Mouse (Mus musculus) spleen, postnatal 4 days (tissue): ENCODE measurements around the gene Plcg1.

Source experiments
- DNase-seq, 2 experiments: peaks; one replicate each; pipeline ENCODE4 v3.0.0; 2022; ENCODE audit warnings: low spot score in 2 of 2

Plcg1 gene

DNA sequence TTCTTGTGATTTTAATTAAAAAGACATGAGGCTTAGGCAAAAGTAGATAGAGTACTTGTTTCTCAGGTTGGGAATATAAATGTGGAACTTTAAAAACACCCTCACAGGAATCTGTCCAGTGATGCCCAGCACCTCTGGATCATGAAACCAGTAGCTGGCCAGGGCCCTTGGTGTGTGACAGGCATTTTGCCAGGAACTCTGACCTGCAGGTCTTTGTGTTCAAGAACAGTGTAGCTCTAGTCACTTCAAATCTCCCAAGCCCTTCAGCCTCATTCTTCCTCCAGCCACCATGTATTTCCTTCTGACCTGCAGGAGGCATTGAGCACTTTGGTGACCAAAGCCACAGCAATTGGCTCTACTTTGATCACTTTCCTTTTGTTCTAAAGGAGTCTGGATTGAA is 39.3 kb downstream of the Plcg1 start:
- DNase-seq, result no peak

DNA sequence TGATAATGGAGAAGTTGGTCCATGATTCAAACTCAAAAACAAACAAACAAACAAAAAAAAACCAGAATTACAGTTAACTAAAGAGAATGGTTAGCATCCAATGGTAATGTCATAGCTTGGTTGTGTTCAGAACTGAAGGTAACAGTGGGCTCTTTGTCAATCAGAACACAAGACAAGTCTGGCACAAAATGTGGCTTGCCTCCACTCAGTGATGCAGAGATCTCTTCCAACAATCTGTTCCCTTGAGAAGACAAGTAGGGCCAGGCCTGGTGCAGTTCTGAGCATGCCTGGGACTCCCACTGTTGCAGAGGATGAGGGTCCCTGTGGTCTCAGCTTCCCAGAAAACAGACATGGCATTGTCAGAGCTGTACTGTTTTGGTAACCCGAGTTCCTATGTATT is 39.8 kb downstream of the Plcg1 start:
- DNase-seq, result no peak

- DNase-seq, result no peak
Observed at GRCm38 (mm10) chr2:160771325-160772276, 40.5 kb downstream of the Plcg1 start.

DNA sequence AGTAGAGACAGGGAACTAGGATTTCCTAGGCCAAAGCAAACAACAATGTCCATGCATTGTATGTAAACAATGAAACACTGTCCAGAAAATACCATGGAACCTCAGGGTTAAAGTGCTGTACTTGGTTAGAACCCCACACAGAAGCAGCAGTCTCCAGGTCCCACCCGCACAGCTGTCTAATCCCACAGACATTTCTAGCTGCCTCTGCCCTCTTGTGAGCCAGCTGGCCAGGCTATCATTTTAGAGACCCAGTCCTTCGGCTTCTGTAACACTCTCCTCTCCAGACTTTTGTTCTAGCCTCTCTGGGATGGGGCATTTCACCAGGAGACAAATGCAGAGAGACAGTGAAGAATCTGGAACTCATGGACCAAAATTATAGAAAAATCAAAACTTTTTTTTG is 46.9 kb downstream of the Plcg1 start:
- DNase-seq, result no peak

DNA sequence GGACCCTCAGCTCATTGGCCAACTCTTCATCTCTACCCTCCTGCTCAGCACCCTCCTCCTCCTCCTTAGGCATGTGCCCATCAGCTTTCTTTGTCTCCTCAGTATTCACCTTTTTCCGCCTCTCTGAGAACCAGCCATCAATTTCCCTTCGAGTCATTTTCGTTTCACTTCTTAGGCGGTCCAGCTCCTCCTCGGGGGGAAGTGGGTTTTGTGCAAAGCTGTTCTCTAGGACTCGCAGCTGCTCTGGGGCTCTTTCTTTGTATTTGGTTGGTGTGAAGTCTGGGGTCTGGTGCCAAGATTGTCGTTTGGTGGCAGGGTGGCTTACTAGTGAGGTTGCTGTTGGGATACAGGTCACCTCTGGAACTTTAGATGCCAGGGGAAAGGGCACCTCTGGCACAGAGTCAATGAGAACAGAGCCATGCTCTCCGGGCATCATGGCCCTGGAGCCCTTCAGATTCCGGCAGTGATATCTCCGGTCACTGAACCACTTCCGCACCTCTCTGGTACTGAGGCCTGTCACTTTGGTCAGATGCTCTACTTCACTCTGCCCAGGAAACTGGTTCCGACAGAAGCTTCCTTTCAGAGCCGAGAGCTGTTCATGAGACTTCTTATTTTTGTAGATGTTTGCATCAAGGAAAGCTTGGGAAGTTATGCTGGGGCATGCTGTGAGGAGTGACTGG is 49.2 kb downstream of the Plcg1 start:
- peak in 1 of 2 experiments; percentile 51 for DNase-seq

DNA sequence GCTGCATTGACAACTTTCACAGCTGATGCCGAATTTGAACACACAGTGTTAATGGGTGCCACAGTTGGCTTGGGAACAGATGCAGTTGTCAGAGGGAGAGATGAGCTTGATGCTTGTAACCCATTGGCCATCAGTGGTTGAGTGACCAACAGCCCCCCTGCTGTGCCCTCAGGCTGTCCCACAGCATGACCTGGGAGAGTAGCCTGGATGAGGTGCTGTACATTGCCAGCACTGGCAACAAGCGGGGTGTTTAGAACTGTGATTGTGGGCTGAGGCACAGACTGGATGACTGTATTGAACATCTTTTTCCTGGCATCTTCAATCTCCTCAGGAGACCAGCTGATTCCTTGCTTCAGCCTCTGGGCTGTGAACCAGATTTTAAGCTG is 49.7 kb downstream of the Plcg1 start:
- DNase-seq, result no peak

DNA sequence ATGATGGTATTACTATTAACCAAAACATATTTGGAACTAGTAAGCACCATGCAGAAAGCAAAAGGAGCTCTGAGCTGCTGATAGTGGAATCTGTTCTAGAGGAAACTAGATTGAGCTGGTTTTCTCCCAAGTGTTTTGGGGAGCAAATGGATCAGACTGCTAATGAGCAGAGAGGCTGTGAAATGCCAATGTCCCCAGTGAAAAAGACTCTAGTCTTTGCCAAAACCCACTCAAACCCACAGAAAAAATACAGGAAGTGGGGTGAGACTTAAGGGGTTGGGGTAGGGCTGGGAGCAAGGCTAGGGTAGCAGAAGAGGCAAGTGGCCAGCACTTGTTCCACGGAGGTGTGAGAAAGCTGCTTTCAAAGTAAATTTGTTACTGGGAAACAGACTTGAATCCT is 55.2 kb downstream of the Plcg1 start:
- no peak for DNase-seq

GRCm38 (mm10) chr2:160789046-160789445 is 57.9 kb downstream of the Plcg1 start:
- no peak for DNase-seq

GRCm38 (mm10) chr2:160789741-160790140 is 58.6 kb downstream of the Plcg1 start:
- DNase-seq, result no peak

GRCm38 (mm10) chr2:160793117-160793516 is 62.0 kb downstream of the Plcg1 start:
- DNase-seq, result no peak

- no peak for DNase-seq
Observed at GRCm38 (mm10) chr2:160796973-160797372, 65.9 kb downstream of the Plcg1 start.

DNA sequence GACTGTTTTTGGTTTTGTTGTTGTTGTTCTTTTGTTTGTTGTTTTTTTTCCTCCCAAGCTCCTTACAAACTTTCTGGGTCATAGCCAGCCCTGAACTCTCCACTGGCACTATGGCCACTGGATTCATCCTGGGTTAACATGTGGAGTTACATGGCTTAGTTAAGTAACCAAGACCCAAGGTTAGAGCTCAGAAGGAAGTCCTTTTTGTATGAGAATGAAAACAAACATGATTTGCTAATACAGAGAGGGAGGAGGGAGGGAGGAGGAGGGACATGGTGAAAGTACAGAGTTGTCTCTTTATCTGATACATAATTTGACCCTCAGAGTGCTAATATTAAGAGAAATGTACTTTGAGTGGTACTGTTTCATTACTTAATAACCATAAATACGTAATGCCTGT is 67.1 kb downstream of the Plcg1 start:
- no peak for DNase-seq

- DNase-seq, result no peak
Observed at GRCm38 (mm10) chr2:160800967-160801366, 69.9 kb downstream of the Plcg1 start.

DNA sequence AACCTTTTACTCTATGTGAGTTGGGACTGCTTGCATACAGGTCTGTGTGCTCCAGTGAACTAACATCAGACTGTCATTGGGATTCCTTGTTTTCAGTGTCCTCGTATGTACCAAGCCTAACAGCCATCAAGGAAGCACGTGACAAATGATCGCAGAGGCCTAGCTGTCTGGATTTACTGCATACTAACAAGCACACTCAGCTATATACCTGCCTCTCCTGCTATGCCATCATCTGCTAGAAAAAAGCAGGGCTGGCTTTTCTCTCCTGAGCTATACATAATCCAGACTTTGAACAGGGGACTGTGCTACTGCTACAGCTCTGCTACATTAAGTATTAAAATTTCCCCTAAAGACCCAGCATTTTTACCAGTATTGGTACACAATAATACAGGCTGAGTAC is 71.2 kb downstream of the Plcg1 start:
- DNase-seq, result no peak

DNA sequence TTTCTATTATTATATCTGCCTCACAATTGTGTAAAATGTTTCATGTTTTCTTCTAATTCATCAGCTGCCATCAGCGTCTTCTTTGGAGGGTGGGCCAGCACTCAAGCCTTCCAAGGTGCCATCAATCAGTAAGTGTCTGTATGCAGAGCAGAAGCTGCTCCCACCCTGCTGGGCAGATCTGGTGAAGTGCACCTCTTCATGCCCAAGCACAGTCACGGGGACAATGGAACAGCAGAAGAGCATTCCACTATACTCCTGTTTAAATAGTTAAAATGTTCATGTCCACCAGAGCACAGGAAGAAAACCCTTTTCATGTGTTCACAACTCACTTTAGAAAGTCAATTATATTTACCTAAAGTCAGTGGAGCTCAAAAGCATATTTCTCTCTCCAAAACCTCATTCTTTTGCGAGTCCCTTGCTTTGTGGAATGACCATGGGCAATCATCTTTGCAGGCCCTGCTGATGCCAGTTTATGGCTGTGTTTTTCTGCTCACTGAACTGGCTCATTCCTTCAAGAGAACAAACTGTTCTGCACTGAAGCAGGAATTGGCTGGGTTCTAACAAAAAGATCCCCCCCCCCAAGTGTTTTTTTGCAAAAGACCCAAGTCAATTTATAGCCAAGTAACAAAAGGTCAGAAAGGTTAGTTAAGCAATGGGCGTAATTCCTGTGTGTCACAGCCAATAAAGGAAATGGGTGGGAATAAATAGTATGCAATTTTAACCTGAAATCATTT is 73.9 kb downstream of the Plcg1 start:
- no peak for DNase-seq

DNA sequence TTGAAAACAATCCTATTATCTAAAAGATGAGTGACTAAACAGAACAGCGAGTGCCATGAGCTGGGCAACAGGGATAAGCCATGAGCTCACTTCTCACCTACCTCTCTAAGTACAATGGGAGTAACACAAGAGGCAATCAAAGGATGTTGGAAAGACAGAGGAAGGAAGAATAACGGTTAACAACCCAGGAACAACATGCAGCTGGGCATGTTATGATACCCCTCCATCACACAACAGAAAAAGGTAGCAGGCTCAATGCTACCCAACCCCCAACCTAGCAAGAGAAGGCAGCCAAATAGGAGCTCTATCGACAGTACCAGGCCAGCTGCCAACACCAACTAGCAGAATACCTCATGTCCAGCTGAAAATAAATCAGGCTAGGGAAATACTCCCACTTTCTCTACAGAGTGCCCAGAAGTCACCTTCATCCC is 75.0 kb downstream of the Plcg1 start:
- no peak for DNase-seq

GRCm38 (mm10) chr2:160810376-160810775 is 79.3 kb downstream of the Plcg1 start:
- DNase-seq, result no peak

DNA sequence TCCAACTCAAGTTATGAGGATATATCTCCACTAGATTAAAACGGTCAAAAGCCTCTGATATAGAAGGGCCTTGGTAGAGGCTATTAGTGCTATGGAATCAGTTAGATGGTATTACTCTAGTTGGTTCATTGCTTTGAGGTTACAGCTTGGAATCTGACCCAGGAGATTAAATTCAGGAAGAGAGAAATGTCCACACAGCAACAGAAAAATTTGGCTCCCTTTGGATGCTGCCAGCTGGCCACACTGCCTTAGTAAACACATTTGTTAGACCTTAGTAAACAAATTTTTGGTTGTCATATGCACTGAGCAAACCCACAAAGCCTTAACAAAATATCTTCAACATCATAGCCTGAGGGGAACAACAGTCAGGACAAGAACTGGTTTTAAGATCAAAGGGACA is 79.7 kb downstream of the Plcg1 start:
- DNase-seq, result no peak
